Mouse (Mus musculus) heart, adult 2 months (tissue): ENCODE data around the gene Gsdme. TPM values are rescaled to one million over a fixed set of nuclear protein-coding genes. Genes with fewer than 3 reads are reported as not detected.

ENCODE experiments used
- DNase-seq, 2 experiments: peaks; one replicate each; pipeline ENCODE4 v3.0.0; 2021
- H3K27ac ChIP-seq: fragments of 200-600 bp; 2 replicates; pipeline ENCODE4 v1.8.1; 2022
- H3K27me3 ChIP-seq: fragments of 200-500 bp; 2 replicates; pipeline ENCODE4 v1.6.1; 2012; ENCODE audit warnings: mild to moderate bottlenecking, low read length, inconsistent platforms, mixed read lengths; ENCODE audit not compliant: control insufficient read depth, insufficient read depth
- H3K36me3 ChIP-seq: fragments of 200-500 bp; 2 replicates; pipeline ENCODE4 v1.6.1; 2012; ENCODE audit warnings: low read length, inconsistent platforms; ENCODE audit not compliant: control insufficient read depth, insufficient read depth
- H3K4me1 ChIP-seq: fragments of 200-500 bp; 2 replicates; pipeline ENCODE4 v1.6.1; 2011; ENCODE audit warnings: low read length; ENCODE audit not compliant: control insufficient read depth, insufficient read depth
- H3K4me3 ChIP-seq: fragments of 200-600 bp; 2 replicates; pipeline ENCODE4 v1.8.1; 2022
- H3K79me2 ChIP-seq: fragments of 200-500 bp; replicated peaks from 2 replicates; pipeline ENCODE4 v1.6.1; 2012; ENCODE audit warnings: mild to moderate bottlenecking, inconsistent platforms, low read length, moderate library complexity, mixed read lengths; ENCODE audit not compliant: control insufficient read depth, insufficient read depth
- H3K9ac ChIP-seq: fragments of 200-500 bp; 2 replicates; pipeline ENCODE4 v1.6.1; 2012; ENCODE audit warnings: low read depth, mild to moderate bottlenecking, control low read depth, inconsistent platforms, low read length, mixed read lengths
- CTCF ChIP-seq: fragments of 200-600 bp; IDR thresholded peaks from 2 replicates; pipeline ENCODE4 v1.8.1; 2022; ENCODE audit warnings: antibody characterized with exemption, mild to moderate bottlenecking, moderate library complexity
- EP300 ChIP-seq: fragments of 200-500 bp; IDR thresholded peaks from 2 replicates; pipeline ENCODE4 v1.6.1; 2011; ENCODE audit warnings: low read depth, low read length, control low read depth; ENCODE audit not compliant: insufficient read depth
- POLR2A ChIP-seq: fragments of 200-500 bp; IDR thresholded peaks from 2 replicates; pipeline ENCODE4 v1.6.1; 2011; ENCODE audit warnings: mild to moderate bottlenecking, low read depth, low read length, control low read depth; ENCODE audit not compliant: insufficient read depth
- WGBS: fragments of 180-500 bp; shearing (Covaris S2); methylation state at CpG from one replicate; pipeline ENCODE4 v1.1.7; 2018; 5-methylcytosine and 5-hydroxymethylcytosine counted together
- intact Hi-C: fragments of 180-260 bp; cut with DNase I; formaldehyde crosslinking; loops from one replicate; pipeline ENCODE4 v1.15.1; 2025
- polyA plus RNA-seq: library from polyadenylated mRNA; depleted of rRNA; stranded (reverse); fragments of >200 nt; gene quantifications from 2 replicates; pipeline ENCODE4 v1.2.3, GENCODE M21; 2012
- total RNA-seq, 2 experiments: library from RNA; stranded (reverse); gene quantifications; 2 replicates each; pipeline ENCODE4 v1.2.3; 2021

Gene Gsdme
- total and polyA plus RNA-seq, 3 experiments: 0.29 to 0.41 (median 0.32) TPM

DNA sequence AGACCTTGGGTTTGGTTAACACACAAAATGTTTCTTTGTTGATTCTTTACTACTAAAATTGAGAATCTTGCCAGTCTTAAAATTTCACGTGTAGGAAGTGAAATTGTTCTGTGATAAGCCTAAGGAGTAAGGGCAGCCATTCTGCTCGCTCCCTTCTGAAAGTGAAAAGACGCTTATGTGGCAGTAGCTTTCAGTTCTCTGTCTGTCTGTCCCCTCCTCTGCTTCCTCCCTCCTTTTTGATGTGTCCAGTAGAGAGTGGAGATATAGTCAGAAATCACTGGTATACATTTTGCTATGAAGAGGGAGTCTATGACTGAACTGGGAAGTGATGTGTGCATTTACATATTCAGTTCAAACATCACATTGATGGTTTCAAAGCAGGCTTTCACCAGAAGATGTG, 70.8 kb downstream of the Gsdme start:
- H3K27ac ChIP-seq: no peak overlapping the region
- intact Hi-C loops: no loop called here
- H3K4me1 ChIP-seq: peaks cover 8% of the 10 kb centered on the region
- TF ChIP-seq CTCF (no peak), EP300 (no peak), POLR2A (no peak)
- no peak overlapping the region for H3K9ac ChIP-seq
- H3K27me3 ChIP-seq: no peaks in the 10 kb centered on the region
- H3K4me3 ChIP-seq: no peak overlapping the region
- DNase-seq: no peak
- H3K79me2 ChIP-seq: no peaks in the 10 kb centered on the region
- H3K36me3 ChIP-seq: peaks cover 11% of the 10 kb centered on the region
- 78% methylated on average over 3 of the region's 3 CpGs for WGBS

GRCm38 (mm10) chr6:50192169-50192568, 71.5 kb downstream of the Gsdme start:
- H3K9ac ChIP-seq: no peak overlapping the region
- no peak for TF ChIP-seq POLR2A
- no peak for TF ChIP-seq EP300
- no peak for TF ChIP-seq CTCF
- no peak for DNase-seq
- H3K27me3 ChIP-seq: no peaks in the 10 kb centered on the region
- no peak overlapping the region for H3K27ac ChIP-seq
- H3K79me2 ChIP-seq: no peaks in the 10 kb centered on the region
- H3K4me3 ChIP-seq: no peak overlapping the region
- peaks cover 8% of the 10 kb centered on the region for H3K4me1 ChIP-seq
- intact Hi-C loops: no loop called here
- peaks cover 11% of the 10 kb centered on the region for H3K36me3 ChIP-seq
- 89% methylated on average over 1 of the region's 1 CpGs for WGBS

DNA sequence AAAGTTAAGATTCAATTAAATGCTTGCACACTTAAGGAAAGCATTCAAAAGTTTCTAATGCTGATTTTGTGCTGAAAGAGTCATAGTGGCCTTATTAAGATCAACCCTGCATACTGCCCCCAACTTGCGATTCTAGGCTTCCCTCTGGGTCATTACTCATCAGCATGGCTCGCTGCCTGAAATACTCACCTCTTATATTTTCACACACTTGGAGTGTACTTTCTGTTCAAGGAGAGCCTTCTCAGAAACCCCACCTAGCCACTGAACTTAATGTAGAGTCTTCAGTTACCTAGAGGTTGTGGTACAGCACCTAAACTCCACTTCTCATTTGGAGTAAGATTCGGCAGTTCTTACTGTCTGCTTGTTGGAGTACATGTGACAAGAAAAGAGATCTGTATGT, 72.1 kb downstream of the Gsdme start:
- intact Hi-C loops: no loop called here
- Histone ChIP-seq H3K27ac (no peak overlapping the region), H3K27me3 (no peaks in the 10 kb centered on the region), H3K36me3 (peaks cover 11% of the 10 kb centered on the region), H3K9ac (no peak overlapping the region), H3K79me2 (no peaks in the 10 kb centered on the region), H3K4me1 (peaks cover 8% of the 10 kb centered on the region), H3K4me3 (no peak overlapping the region)
- no peak for DNase-seq
- WGBS: 90% methylated on average over 3 of the region's 3 CpGs
- TF ChIP-seq EP300 (no peak), POLR2A (no peak), CTCF (no peak)

GRCm38 (mm10) chr6:50189376-50189775, 74.3 kb downstream of the Gsdme start:
- Histone ChIP-seq H3K79me2 (no peaks in the 10 kb centered on the region), H3K27me3 (no peaks in the 10 kb centered on the region), H3K4me1 (peaks cover 8% of the 10 kb centered on the region), H3K27ac (no peak overlapping the region), H3K9ac (no peak overlapping the region), H3K4me3 (no peak overlapping the region), H3K36me3 (peaks cover 11% of the 10 kb centered on the region)
- no peak for TF ChIP-seq EP300
- no peak for TF ChIP-seq CTCF
- no peak for TF ChIP-seq POLR2A
- intact Hi-C loops: no loop called here
- DNase-seq: no peak

GRCm38 (mm10) chr6:50187955-50188354, 75.7 kb downstream of the Gsdme start:
- Histone ChIP-seq H3K36me3 (peaks cover 11% of the 10 kb centered on the region), H3K9ac (peak overlapping the region; percentile 48; the same call in 1 of the 2 replicates), H3K27ac (peak overlapping the region; percentile 55), H3K79me2 (no peaks in the 10 kb centered on the region), H3K4me1 (peaks cover 8% of the 10 kb centered on the region), H3K4me3 (no peak overlapping the region), H3K27me3 (no peaks in the 10 kb centered on the region)
- WGBS: 47% methylated on average over 4 of the region's 4 CpGs
- DNase-seq: peak; percentile 10 to 27
- intact Hi-C loops: no loop called here
- TF ChIP-seq EP300 (no peak), POLR2A (no peak), CTCF (no peak)

GRCm38 (mm10) chr6:50180189-50180588, 83.5 kb downstream of the Gsdme start:
- H3K79me2 ChIP-seq: no peaks in the 10 kb centered on the region
- 43% methylated on average over 4 of the region's 4 CpGs for WGBS
- H3K27me3 ChIP-seq: no peaks in the 10 kb centered on the region
- no peaks in the 10 kb centered on the region for H3K36me3 ChIP-seq
- intact Hi-C loops: loop anchor here (1.0 to 2.0 kb wide), 2 partner anchors 68 to 249 kb away; no protein-coding TSS in a partner anchor
- H3K27ac ChIP-seq: no peak overlapping the region
- no peaks in the 10 kb centered on the region for H3K4me1 ChIP-seq
- TF ChIP-seq CTCF (peak; percentile 75), POLR2A (no peak)
- H3K9ac ChIP-seq: no peak overlapping the region
- H3K4me3 ChIP-seq: no peak overlapping the region
- peak; percentile 4 to 22 for DNase-seq
